Mouse (Mus musculus) spleen, adult 2 months (tissue): ENCODE data around the gene Nek5.

Experiments
- CTCF ChIP-seq: fragments of 200-500 bp; IDR thresholded peaks from 2 replicates; pipeline ENCODE4 v1.5.1; 2011; ENCODE audit warnings: mild to moderate bottlenecking, inconsistent platforms; ENCODE audit not compliant: insufficient read depth, insufficient read length, insufficient replicate concordance; ENCODE audit errors: extremely low read depth
- POLR2A ChIP-seq: fragments of 200-500 bp; IDR thresholded peaks from 2 replicates; pipeline ENCODE4 v1.6.1; 2011; ENCODE audit warnings: low read depth, low read length, inconsistent platforms

DNA sequence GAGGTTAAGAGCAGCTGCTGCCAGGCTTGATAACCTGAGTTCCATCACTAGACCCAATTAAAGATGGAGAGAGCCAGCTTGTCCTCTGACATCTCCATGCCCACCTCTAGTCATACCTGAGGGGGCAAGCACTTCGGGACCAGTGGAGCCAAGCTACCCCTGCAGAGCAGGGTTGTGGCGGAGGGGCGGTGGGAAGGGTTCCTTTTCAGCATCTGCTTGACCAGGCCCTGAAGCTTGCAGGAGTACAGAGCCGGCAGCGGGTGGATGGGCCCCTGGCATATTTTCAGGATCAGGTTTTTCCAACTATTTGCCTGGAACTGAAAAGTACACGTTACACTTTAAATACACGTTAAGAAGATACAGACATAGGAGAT lies 23.5 kb upstream of the Nek5 start:
- TF ChIP-seq CTCF (no peak), POLR2A (no peak)
